Mouse (Mus musculus): ENCODE measurements around the gene Fignl2. TPM values are rescaled to one million over a fixed set of nuclear protein-coding genes. Genes with fewer than 3 reads are reported as not detected.
A peak's percentile ranks its signal among the peaks of the same experiment; 100 is the strongest.

Gene Fignl2
- polyA plus RNA-seq, 1 experiment from 2014 or later = 0.18 TPM

GRCm38 (mm10) chr15:101107906-101108671 is 29.7 kb upstream of the Fignl2 start:
- no peaks in the 10 kb centered on the region for H3K27me3 ChIP-seq (replicated peaks)
- no peak overlapping the region for H3K9ac ChIP-seq
- no peak overlapping the region for H3K4me3 ChIP-seq (replicated peaks)
- no peaks in the 10 kb centered on the region for H3K36me3 ChIP-seq
- no peak overlapping the region for H3K27ac ChIP-seq
- H3K4me1 ChIP-seq (replicated peaks) = peaks cover 5% of the 10 kb centered on the region; the same call in 1 of the 2 replicates
- ATAC-seq = no peak
- WGBS = 91% methylated on average over 5 of the region's 5 CpGs
- no peaks in the 10 kb centered on the region for H3K9me3 ChIP-seq
- H3K4me2 ChIP-seq (replicated peaks) = no peak overlapping the region

GRCm38 (mm10) chr15:101106011-101106410 is 27.6 kb upstream of the Fignl2 start:
- H3K4me1 ChIP-seq (replicated peaks) = peaks cover 2% of the 10 kb centered on the region; the same call in 1 of the 2 replicates
- WGBS = 85% methylated on average over 10 of the region's 10 CpGs
- no peak overlapping the region for H3K27ac ChIP-seq
- ATAC-seq = no peak
- H3K27me3 ChIP-seq (replicated peaks) = no peaks in the 10 kb centered on the region
- no peaks in the 10 kb centered on the region for H3K9me3 ChIP-seq
- 0 out of 2 replicates have a peak overlapping the region, but pooled peaks have one; percentile 19 for H3K4me3 ChIP-seq (replicated peaks)
- H3K4me2 ChIP-seq (replicated peaks) = no peak overlapping the region; the same call in 1 of the 2 replicates
- H3K9ac ChIP-seq = no peak overlapping the region
- H3K36me3 ChIP-seq = no peaks in the 10 kb centered on the region

DNA sequence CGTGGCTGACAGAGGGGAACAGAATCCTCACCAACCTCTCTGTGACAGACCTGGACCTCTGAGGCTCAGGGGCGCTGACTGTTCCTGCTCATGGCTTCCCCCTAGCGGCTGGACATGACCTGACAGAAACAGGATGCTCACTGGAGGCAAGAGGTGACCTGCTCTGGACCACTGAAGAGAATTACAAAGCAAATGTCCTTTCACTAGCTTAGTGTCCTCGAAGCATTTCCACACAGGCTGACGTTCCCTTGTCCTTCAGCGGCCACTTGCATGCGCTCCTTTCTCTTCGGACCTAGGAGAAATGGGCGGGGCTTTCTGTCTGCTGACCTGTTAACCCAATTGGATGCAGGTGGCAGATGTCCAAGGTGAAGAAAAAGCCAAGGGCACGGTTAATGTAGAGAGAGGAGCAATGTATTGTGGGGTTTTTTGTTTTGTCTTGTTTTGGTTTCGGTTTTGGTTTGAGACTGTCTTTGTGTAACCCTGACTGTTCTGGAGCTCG is 27.2 kb upstream of the Fignl2 start:
- peaks cover 2% of the 10 kb centered on the region; the same call in 1 of the 2 replicates for H3K4me1 ChIP-seq (replicated peaks)
- 20% methylated on average over 12 of the region's 12 CpGs for WGBS
- H3K36me3 ChIP-seq = no peaks in the 10 kb centered on the region
- H3K9ac ChIP-seq = no peak overlapping the region
- H3K27me3 ChIP-seq (replicated peaks) = no peaks in the 10 kb centered on the region
- H3K4me2 ChIP-seq (replicated peaks) = peak overlapping the region; percentile 54
- peak; percentile 79 for ATAC-seq
- no peak overlapping the region for H3K27ac ChIP-seq
- peak overlapping the region; percentile 19 for H3K4me3 ChIP-seq (replicated peaks)
- H3K9me3 ChIP-seq = no peaks in the 10 kb centered on the region

GRCm38 (mm10) chr15:101103605-101104304 is 25.4 kb upstream of the Fignl2 start:
- WGBS = 78% methylated on average over 9 of the region's 9 CpGs

DNA sequence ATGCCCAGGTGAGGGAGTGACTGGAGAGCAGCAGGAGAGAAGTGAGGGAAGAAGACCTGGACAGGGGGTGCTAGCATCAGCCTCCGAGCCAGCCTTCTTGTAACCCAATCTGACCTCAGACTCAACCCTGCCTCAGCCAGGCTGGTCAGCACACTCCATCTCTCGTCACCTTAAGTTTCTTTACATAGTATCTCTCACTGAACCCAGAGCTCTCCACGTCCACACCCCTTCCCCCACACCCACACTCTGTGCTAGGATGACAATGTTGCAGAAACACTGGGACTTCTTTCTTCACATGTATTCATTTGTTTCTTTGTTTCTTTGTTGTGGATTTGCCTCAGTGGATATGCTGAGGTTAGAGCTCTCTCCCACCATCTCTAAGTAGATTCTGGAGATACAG is 22.6 kb upstream of the Fignl2 start:
- no peaks in the 10 kb centered on the region for H3K36me3 ChIP-seq
- no peaks in the 10 kb centered on the region for H3K9me3 ChIP-seq
- H3K4me1 ChIP-seq (replicated peaks) = peaks cover 13% of the 10 kb centered on the region
- no peak overlapping the region for H3K4me2 ChIP-seq (replicated peaks)
- H3K9ac ChIP-seq = no peak overlapping the region
- ATAC-seq = no peak
- H3K27ac ChIP-seq = no peak overlapping the region
- no peaks in the 10 kb centered on the region for H3K27me3 ChIP-seq (replicated peaks)
- WGBS = 92% methylated on average over 3 of the region's 3 CpGs
- H3K4me3 ChIP-seq (replicated peaks) = no peak overlapping the region

More at GRCm38 (mm10) chr15:101103605-101104304, 25.4 kb upstream of the Fignl2 start:
- Histone ChIP-seq H3K4me2 (replicated peaks) (no peak overlapping the region), H3K9ac (no peak overlapping the region), H3K4me1 (replicated peaks) (peaks cover 2% of the 10 kb centered on the region; the same call in 1 of the 2 replicates), H3K9me3 (no peaks in the 10 kb centered on the region), H3K36me3 (no peaks in the 10 kb centered on the region), H3K27me3 (replicated peaks) (no peaks in the 10 kb centered on the region), H3K4me3 (replicated peaks) (no peak overlapping the region), H3K27ac (no peak overlapping the region)
- no peak for ATAC-seq

DNA sequence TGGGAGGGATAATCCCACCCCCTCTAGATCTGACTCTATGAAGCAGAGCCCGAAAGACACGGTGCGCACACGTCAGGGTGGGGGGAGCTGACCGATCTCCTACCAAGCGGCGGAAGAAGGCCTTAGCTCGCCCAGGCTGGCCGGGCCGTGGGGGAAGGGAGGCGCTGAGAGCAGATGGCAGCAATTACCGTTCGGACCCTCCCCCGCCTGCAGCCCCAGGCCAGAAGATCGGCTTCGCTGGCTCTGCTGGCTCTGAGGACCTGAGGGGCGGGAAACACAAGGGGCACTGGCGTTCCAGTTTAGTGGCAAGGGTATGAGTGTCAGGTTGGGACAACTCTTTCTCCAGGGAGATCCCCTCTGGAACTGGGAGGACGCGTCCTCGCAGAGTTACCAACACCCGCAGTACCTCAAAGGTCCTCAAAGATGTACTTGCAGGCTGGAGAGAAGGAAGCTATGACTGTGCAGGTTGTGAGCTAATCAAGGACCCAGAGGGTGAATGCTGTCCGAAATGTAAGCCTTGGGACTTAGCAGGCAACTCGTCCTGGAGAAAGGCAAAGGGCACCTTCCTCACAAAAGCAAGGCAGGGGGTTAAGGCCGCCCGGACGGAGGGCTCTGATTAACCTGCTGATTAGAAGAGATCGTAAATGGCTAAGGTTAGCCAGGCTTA is 19.8 kb upstream of the Fignl2 start:
- Histone ChIP-seq H3K4me1 (replicated peaks) (peaks cover 20% of the 10 kb centered on the region), H3K27me3 (replicated peaks) (no peaks in the 10 kb centered on the region), H3K9me3 (no peaks in the 10 kb centered on the region), H3K4me2 (replicated peaks) (peak overlapping the region; percentile 50), H3K4me3 (replicated peaks) (no peak overlapping the region), H3K36me3 (no peaks in the 10 kb centered on the region), H3K27ac (no peak overlapping the region), H3K9ac (no peak overlapping the region)
- peak; percentile 62 for ATAC-seq
- WGBS = 12% methylated on average over 28 of the region's 28 CpGs

- Histone ChIP-seq H3K4me2 (replicated peaks) (no peak overlapping the region), H3K4me1 (replicated peaks) (peaks cover 20% of the 10 kb centered on the region), H3K4me3 (replicated peaks) (no peak overlapping the region), H3K27ac (no peak overlapping the region), H3K9me3 (no peaks in the 10 kb centered on the region), H3K36me3 (no peaks in the 10 kb centered on the region), H3K9ac (no peak overlapping the region), H3K27me3 (replicated peaks) (no peaks in the 10 kb centered on the region)
- WGBS = 58% methylated on average over 3 of the region's 3 CpGs
- ATAC-seq = no peak
These were observed 17.0 kb upstream of the Fignl2 start for GRCm38 (mm10) chr15:101095392-101095791.

GRCm38 (mm10) chr15:101094979-101095378 is 16.6 kb upstream of the Fignl2 start:
- Histone ChIP-seq H3K4me2 (replicated peaks) (no peak overlapping the region), H3K27ac (no peak overlapping the region), H3K4me3 (replicated peaks) (no peak overlapping the region), H3K9ac (no peak overlapping the region), H3K27me3 (replicated peaks) (no peaks in the 10 kb centered on the region), H3K36me3 (no peaks in the 10 kb centered on the region), H3K9me3 (no peaks in the 10 kb centered on the region), H3K4me1 (replicated peaks) (peaks cover 20% of the 10 kb centered on the region)
- 60% methylated on average over 9 of the region's 9 CpGs for WGBS
- no peak for ATAC-seq

DNA sequence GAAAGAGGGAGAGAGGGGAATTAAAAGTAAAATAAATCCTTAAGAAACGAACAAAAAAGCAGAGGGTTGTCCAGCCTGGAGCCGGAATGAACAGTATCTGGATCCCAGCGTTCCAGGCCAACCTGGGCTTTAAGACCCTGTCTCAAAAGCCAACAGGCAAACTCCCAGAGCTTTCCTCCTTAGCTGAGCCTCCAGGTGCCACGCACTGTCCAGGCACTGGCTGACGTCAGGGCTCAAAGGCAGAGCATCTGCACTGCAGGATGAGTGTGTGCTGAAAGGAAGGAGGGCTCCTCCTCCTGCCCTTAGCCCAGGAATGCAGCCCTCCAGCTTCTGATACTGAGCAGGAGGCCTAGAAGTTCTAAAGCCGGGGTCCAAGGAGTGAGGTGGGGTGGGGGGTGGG is 15.6 kb upstream of the Fignl2 start:
- Histone ChIP-seq H3K9ac (no peak overlapping the region), H3K4me3 (replicated peaks) (no peak overlapping the region), H3K27ac (no peak overlapping the region), H3K27me3 (replicated peaks) (no peaks in the 10 kb centered on the region), H3K9me3 (no peaks in the 10 kb centered on the region), H3K4me1 (replicated peaks) (peaks cover 20% of the 10 kb centered on the region), H3K4me2 (replicated peaks) (no peak overlapping the region), H3K36me3 (no peaks in the 10 kb centered on the region)
- ATAC-seq = no peak
- WGBS = 45% methylated on average over 6 of the region's 6 CpGs

DNA sequence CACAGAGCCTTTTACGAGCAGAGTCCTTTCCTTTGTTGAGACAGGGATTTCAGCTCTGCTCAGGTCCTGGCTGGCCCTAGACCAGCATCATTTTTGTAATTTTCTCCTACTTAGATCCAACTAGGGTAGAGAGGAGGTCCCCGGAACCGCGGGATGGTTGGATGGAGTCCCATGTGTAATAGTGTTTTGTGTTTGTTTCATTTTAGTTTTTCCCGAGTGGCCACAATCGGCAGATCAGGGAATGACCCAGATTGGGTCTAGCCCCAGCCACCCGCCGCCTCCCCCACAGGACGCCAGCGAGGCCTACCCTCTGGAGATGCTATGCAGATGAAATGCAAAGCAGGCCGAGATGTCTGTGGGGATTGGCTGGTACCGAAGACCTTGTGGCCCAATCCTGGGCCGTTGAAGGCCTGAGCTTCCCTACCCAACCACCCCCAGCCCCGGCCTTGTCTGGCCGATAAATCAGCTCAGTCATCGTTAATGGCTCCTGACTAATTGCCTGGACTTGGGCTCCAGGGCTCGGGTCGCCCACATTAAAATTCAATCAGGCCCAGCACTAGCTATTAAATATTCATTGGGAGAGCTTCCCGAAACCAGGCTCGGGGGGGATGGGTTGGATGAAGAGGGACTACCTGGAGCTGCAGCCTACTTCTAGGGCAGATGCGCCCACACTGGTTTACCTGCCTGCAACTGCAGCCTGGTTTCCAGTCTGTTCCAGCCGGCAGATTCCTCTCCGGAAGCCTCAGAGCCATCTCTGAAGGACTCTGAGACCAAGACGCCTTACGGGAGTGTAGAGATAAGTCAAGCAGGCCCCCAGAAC is 14.7 kb upstream of the Fignl2 start:
- peak; percentile 71 for ATAC-seq
- H3K9me3 ChIP-seq = no peaks in the 10 kb centered on the region
- no peak overlapping the region for H3K4me3 ChIP-seq (replicated peaks)
- no peak overlapping the region; the same call in 1 of the 2 replicates for H3K4me2 ChIP-seq (replicated peaks)
- no peak overlapping the region for H3K9ac ChIP-seq
- no peak overlapping the region for H3K27ac ChIP-seq
- no peaks in the 10 kb centered on the region for H3K36me3 ChIP-seq
- WGBS = 43% methylated on average over 25 of the region's 25 CpGs
- peaks cover 13% of the 10 kb centered on the region for H3K4me1 ChIP-seq (replicated peaks)
- H3K27me3 ChIP-seq (replicated peaks) = no peaks in the 10 kb centered on the region

- Histone ChIP-seq H3K36me3 (no peaks in the 10 kb centered on the region), H3K27ac (no peak overlapping the region), H3K4me3 (replicated peaks) (no peak overlapping the region), H3K27me3 (replicated peaks) (no peaks in the 10 kb centered on the region), H3K9me3 (no peaks in the 10 kb centered on the region), H3K9ac (no peak overlapping the region), H3K4me1 (replicated peaks) (peaks cover 9% of the 10 kb centered on the region; the same call in 1 of the 2 replicates), H3K4me2 (replicated peaks) (no peak overlapping the region)
- 0 out of 2 replicates have a peak, but pooled peaks have one; percentile 21 for ATAC-seq
- 49% methylated on average over 14 of the region's 14 CpGs for WGBS
These were observed 13.9 kb upstream of the Fignl2 start for GRCm38 (mm10) chr15:101092121-101092828.

Data from intestine, embryonic 15.5 days (tissue).